Mouse (Mus musculus) stomach, embryonic 16.5 days (tissue): Measurements from ENCODE around the gene Pdia3. TPM values are rescaled to one million over a fixed set of nuclear protein-coding genes. Genes with fewer than 3 reads are reported as not detected.

Experiments
- ATAC-seq: fragments of 200-750 bp; cut with Nextera tagmentation; 2 replicates; pipeline ENCODE4 v1.8.0; 2017; ENCODE audit warnings: moderate number of reproducible peaks, moderate TSS enrichment; ENCODE audit not compliant: insufficient read depth, low FRiP score
- H3K27ac ChIP-seq: fragments of 300-500 bp; sonication (generic); 2 replicates; pipeline ENCODE4 v1.5.1; 2014; ENCODE audit warnings: low read length
- H3K27me3 ChIP-seq: fragments of 300-500 bp; sonication (generic); 2 replicates; pipeline ENCODE4 v1.6.1; 2014; ENCODE audit warnings: low read length, control low read depth, mixed read lengths; ENCODE audit not compliant: control insufficient read depth, insufficient read depth
- H3K36me3 ChIP-seq: fragments of 300-500 bp; sonication (generic); 2 replicates; pipeline ENCODE4 v1.6.1; 2014; ENCODE audit warnings: low read length; ENCODE audit not compliant: control insufficient read depth, insufficient read depth
- H3K4me1 ChIP-seq: fragments of 300-500 bp; sonication (generic); 2 replicates; pipeline ENCODE4 v1.6.1; 2014; ENCODE audit warnings: low read length, control low read depth, mixed read lengths; ENCODE audit not compliant: control insufficient read depth, insufficient read depth
- H3K4me2 ChIP-seq: fragments of 300-500 bp; sonication (generic); 2 replicates; pipeline ENCODE4 v1.6.1; 2014; ENCODE audit warnings: low read depth, low read length, mixed read lengths
- H3K4me3 ChIP-seq: fragments of 300-500 bp; sonication (generic); replicated peaks from 2 replicates; pipeline ENCODE4 v1.5.1; 2014; ENCODE audit warnings: mild to moderate bottlenecking, low read length
- H3K9ac ChIP-seq: fragments of 300-500 bp; sonication (generic); 2 replicates; pipeline ENCODE4 v1.6.1; 2014; ENCODE audit warnings: low read length
- H3K9me3 ChIP-seq: fragments of 300-500 bp; sonication (generic); replicated peaks from 2 replicates; pipeline ENCODE4 v1.6.1; 2016; ENCODE audit warnings: low read length, control low read depth; ENCODE audit not compliant: control insufficient read depth
- WGBS: fragments of 180-500 bp; shearing (Covaris S2); extraction: QIAGEN DNeasy Blood & Tissue Kit; methylation state at CpG from one replicate; pipeline ENCODE4 v1.1.7; 2014; 5-methylcytosine and 5-hydroxymethylcytosine counted together
- polyA plus RNA-seq: library from polyadenylated mRNA; unstranded; fragments of >200 nt; fragmentation: Nextera tagmentation; extraction: Ambion mirVana; gene quantifications from 2 replicates; pipeline ENCODE4 v1.2.1, GENCODE M21; 2015

The Pdia3 gene
- polyA plus RNA-seq, 1 experiment from 2014 or later, result 909 TPM

DNA sequence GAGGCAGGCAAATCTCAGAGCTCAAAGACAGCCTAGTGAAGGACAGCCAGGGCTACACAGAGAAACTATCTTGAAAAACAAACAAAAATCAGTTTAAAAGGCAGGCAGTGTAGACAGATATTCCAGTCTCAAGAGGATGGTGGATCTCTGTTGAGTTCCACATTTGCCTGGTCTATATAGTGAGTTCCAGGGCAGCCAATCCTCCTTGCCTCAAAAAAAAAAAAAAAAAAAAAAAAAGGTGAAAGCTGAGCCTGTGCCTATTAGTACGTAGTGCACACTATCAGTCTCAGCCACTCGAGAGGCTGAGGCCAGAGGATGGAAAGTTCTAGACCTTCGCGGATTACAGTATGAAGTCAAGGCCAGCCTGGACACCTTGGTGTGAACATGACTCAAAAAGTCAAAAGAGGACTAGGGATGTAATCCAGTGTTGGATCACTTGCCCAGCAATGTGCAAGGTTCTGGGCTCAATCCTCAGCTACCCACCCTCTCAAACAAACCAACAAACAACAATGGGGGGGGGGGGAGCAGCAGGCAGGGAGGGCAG, 660 bp upstream of the Pdia3 start:
- Histone ChIP-seq H3K4me1 (peaks cover 19% of the 10 kb centered on the region), H3K27me3 (no peaks in the 10 kb centered on the region), H3K36me3 (no peaks in the 10 kb centered on the region), H3K9me3 (no peaks in the 10 kb centered on the region), H3K4me2 (peak overlapping the region; percentile 80), H3K27ac (peak overlapping the region; percentile 96), H3K4me3 (peak overlapping the region; percentile 100), H3K9ac (peak overlapping the region; percentile 99)
- ATAC-seq, result 0 out of 2 replicates have a peak, but pooled peaks have one; percentile 1
- 8% methylated on average over 4 of the region's 4 CpGs for WGBS

DNA sequence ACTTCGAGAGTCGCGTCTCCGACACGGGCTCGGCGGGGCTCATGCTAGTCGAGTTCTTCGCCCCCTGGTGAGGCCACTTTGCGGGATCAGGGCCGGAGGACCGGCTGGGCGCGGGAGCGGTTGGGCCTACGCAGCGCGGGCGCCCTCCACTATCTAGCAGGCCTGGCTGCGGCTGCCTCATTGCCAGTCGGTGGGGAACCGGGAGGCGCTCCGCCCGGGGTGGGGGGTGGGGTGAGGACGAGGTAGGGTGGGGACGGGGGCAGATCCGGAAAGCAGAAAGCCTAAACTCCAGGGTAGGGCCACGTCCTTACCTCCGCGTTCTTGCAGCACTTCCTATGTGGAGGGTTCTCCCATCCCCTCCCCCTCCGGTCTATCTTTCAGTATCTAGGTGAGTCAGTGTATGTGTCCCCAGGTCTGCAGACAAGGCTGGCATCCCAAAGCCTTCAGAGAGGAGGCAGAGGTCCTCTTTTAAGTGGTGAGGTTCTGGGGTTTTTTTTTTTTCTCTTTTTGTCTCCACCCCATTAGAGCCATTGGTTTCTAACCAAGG, 637 bp downstream of the Pdia3 start:
- Histone ChIP-seq H3K27ac (peak overlapping the region; percentile 99), H3K36me3 (peaks cover 4% of the 10 kb centered on the region), H3K4me1 (peaks cover 27% of the 10 kb centered on the region), H3K9me3 (no peaks in the 10 kb centered on the region), H3K4me2 (peak overlapping the region; percentile 78), H3K4me3 (peak overlapping the region; percentile 100), H3K9ac (peak overlapping the region; percentile 99), H3K27me3 (no peaks in the 10 kb centered on the region)
- peak; percentile 25; the same call in 1 of the 2 replicates for ATAC-seq
- under 1% methylated on average over 32 of the region's 32 CpGs for WGBS

DNA sequence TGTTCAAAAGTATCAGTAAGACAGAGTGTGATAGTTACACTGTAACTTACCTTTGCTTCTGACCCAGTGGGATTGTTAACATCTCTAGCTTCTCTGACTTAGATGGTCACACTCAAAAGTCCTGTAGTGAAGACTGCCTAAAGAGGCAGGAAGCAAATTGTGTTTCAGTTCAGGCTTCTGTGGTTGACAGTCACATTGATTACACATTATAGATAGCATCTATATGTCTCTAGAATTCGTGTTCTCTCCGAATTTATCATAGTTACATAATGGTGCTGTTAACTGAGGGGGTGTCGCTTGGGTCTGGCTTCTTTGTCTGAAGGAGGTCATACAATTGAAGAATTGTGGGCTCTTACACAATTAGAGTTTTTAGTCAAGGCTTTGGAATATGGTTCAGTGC, 1.5 kb downstream of the Pdia3 start:
- Histone ChIP-seq H3K4me3 (peak overlapping the region; percentile 100), H3K9me3 (no peaks in the 10 kb centered on the region), H3K27ac (no peak overlapping the region), H3K4me1 (peaks cover 30% of the 10 kb centered on the region), H3K4me2 (peak overlapping the region; percentile 78), H3K27me3 (no peaks in the 10 kb centered on the region), H3K36me3 (peaks cover 4% of the 10 kb centered on the region), H3K9ac (peak overlapping the region; percentile 60; the same call in 1 of the 2 replicates)
- ATAC-seq, result no peak
- WGBS, result 30% methylated on average over 3 of the region's 3 CpGs

DNA sequence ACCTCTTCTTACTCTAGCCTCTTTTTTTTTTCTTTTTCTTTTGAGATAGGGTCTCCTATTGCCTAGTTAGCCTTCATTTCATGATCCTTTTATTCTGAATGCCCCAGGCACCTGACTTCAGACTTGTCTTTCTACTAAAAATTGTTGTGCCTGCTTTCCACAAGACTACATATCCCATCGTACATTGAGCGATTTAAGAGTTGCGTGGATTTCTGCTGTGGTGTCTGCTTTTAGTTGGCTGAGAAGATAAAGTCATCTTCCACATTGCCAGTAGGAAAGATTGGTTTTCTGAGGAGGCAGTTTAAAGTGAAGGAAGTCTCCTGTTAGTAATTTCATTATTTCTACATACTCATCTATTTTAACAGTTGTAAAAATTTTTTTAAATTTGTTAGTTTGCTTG, 2.0 kb downstream of the Pdia3 start:
- peaks cover 4% of the 10 kb centered on the region for H3K36me3 ChIP-seq
- H3K9ac ChIP-seq, result no peak overlapping the region
- H3K27me3 ChIP-seq, result no peaks in the 10 kb centered on the region
- H3K4me1 ChIP-seq, result peaks cover 30% of the 10 kb centered on the region
- H3K4me2 ChIP-seq, result peak overlapping the region; percentile 78
- ATAC-seq, result no peak
- H3K4me3 ChIP-seq, result peak overlapping the region; percentile 100
- H3K27ac ChIP-seq, result no peak overlapping the region
- H3K9me3 ChIP-seq, result no peaks in the 10 kb centered on the region
- WGBS, result 67% methylated on average over 3 of the region's 3 CpGs

DNA sequence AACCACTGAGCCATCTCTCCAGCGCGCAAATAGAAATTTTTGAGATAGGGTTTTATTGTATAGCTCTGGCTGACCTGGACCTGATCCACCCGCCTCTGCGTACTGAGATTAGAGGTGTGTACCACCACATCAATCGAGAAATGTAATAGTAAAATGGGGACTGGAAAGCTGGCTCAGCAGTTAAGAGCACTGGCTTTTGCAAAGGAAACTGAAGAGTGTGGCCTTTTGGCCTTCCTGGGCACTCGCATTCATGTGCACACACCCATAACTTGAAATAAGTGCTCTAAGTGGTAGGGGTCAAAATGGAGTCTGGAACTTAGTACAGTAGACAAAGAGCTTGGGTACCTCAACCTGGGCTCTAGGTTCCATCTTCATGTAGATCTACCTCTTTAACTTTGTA, 2.8 kb downstream of the Pdia3 start:
- Histone ChIP-seq H3K4me2 (0 out of 2 replicates have a peak overlapping the region, but pooled peaks have one; percentile 7), H3K27me3 (no peaks in the 10 kb centered on the region), H3K9me3 (no peaks in the 10 kb centered on the region), H3K36me3 (peaks cover 5% of the 10 kb centered on the region), H3K9ac (no peak overlapping the region), H3K4me3 (no peak overlapping the region), H3K27ac (no peak overlapping the region), H3K4me1 (peaks cover 30% of the 10 kb centered on the region)
- WGBS, result 76% methylated on average over 6 of the region's 6 CpGs
- no peak for ATAC-seq

DNA sequence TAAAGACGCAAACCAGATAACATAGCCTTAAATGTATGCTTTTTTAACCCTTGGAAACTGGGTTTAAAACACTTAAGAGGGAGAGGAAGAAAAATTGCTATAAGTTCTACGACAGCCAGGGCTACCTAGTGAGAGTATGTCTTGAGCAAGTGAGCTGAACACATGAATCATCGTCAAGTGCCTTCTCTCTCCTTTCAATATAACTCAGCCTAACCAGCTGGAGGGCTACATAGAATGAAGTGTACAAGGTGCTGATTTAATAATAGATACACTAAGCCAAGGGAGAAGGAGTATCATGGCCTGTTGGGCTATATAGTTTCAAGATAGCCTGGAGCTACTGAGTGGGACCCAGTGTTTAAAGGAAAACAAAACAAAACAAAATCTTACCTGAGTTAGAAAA, 4.9 kb downstream of the Pdia3 start:
- H3K27ac ChIP-seq, result no peak overlapping the region
- peaks cover 30% of the 10 kb centered on the region for H3K4me1 ChIP-seq
- H3K36me3 ChIP-seq, result peaks cover 23% of the 10 kb centered on the region
- H3K4me3 ChIP-seq, result no peak overlapping the region
- H3K9ac ChIP-seq, result no peak overlapping the region
- WGBS, result 77% methylated on average over 3 of the region's 3 CpGs
- no peaks in the 10 kb centered on the region for H3K9me3 ChIP-seq
- ATAC-seq, result no peak
- H3K27me3 ChIP-seq, result no peaks in the 10 kb centered on the region
- no peak overlapping the region for H3K4me2 ChIP-seq

DNA sequence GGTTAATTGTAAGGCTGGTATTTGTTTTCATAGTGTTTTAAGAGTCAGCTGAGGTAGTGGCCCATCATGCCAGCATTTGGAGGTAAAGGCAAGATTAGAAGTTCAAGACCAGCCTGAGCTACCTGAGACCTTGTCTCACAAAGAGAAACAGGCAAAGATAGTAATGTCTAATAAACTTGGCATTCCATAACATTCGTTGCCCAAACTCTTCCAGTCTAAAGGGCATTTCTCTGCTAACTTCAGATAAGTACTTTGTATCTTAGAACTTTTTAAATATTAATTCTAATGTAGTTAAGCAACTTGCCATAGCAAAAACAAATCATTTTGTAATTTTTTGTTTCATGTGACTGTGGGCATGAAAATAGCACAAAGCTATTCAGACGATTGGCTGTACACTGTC, 9.6 kb downstream of the Pdia3 start:
- ATAC-seq, result no peak
- no peak overlapping the region for H3K27ac ChIP-seq
- no peaks in the 10 kb centered on the region for H3K9me3 ChIP-seq
- WGBS, result 90% methylated on average over 2 of the region's 2 CpGs
- H3K4me1 ChIP-seq, result peaks cover 11% of the 10 kb centered on the region; the same call in 1 of the 2 replicates
- peaks cover 39% of the 10 kb centered on the region for H3K36me3 ChIP-seq
- no peak overlapping the region for H3K4me2 ChIP-seq
- no peaks in the 10 kb centered on the region for H3K27me3 ChIP-seq
- H3K9ac ChIP-seq, result no peak overlapping the region
- H3K4me3 ChIP-seq, result no peak overlapping the region

DNA sequence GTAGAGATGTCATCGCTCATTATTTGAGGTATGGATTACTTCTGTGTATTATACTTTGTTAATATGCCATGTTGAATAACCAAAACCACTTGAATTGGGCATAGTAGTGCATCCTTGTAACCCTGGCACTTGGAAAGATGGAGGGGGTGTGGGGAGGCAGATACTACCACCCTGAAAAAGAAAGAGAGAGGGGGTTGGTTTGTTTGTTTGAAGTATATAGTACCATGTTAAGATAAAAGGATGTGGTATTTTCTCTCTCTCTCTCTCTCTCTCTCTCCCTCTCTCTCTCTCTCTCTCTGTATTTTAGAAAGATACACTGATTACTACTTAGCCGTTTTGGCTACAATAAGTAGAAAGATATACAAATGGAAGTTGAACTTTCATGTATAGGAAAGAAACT, 12.3 kb downstream of the Pdia3 start:
- no peak overlapping the region for H3K27ac ChIP-seq
- H3K4me3 ChIP-seq, result no peak overlapping the region
- no peaks in the 10 kb centered on the region for H3K9me3 ChIP-seq
- no peak overlapping the region for H3K9ac ChIP-seq
- no peaks in the 10 kb centered on the region for H3K27me3 ChIP-seq
- H3K36me3 ChIP-seq, result peaks cover 54% of the 10 kb centered on the region
- no peak for ATAC-seq
- WGBS, result 84% methylated on average over 2 of the region's 2 CpGs
- H3K4me1 ChIP-seq, result no peaks in the 10 kb centered on the region
- no peak overlapping the region for H3K4me2 ChIP-seq

DNA sequence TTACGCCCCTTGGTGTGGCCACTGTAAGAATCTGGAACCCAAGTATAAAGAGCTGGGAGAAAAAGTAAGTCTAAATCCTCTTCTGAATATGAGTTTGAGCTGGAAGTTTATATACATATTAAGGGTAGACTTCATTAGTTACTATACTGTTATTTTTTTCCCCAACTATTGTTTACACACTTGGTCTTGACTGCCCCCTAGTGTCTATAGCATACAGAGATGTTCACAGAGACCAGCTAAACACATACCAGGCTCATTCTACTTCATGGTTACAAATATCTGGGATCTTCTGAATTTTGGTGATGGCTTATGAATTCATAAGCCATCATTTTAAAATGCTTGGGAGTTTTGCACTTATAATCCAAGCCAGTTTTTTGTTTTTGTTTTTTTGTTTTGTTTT, 21.3 kb downstream of the Pdia3 start:
- H3K4me2 ChIP-seq, result no peak overlapping the region
- H3K36me3 ChIP-seq, result peaks cover 53% of the 10 kb centered on the region
- H3K9ac ChIP-seq, result no peak overlapping the region

More for the DNA sequence above, 21.3 kb downstream of the Pdia3 start:
- Histone ChIP-seq H3K27ac (no peak overlapping the region), H3K27me3 (no peaks in the 10 kb centered on the region), H3K9me3 (no peaks in the 10 kb centered on the region), H3K4me3 (no peak overlapping the region), H3K4me1 (no peaks in the 10 kb centered on the region)
- ATAC-seq, result no peak
- WGBS, result 100% methylated on average over 1 of the region's 1 CpGs
